Mouse (Mus musculus): ENCODE results near the gene Pcsk4. TPM values are rescaled to one million over a fixed set of nuclear protein-coding genes. Genes with fewer than 3 reads are reported as not detected.

Gene Pcsk4
- polyA plus RNA-seq, 1 experiment from 2014 or later = 8.5 TPM

DNA sequence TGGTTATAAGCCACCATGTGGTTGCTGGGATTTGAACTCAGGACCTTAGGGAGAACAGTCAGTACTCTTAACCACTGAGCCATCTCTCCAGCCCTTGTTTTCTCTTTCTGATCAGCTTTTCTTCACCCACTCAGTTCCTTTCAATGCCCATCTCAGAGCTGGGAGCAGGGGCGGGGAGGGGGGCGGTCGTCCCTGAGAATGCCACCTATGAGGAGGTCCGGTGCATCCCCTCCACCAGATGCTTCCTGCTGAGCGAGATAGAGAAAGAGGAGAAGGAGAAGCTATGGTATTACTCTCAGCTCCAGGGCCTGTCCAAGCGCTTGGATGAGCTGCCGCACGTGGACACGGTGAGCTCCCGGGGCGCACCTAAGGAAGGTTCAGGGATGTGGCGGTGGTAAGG lies 24.8 kb downstream of the Pcsk4 start:
- peak overlapping the region; percentile 45; the same call in 1 of the 2 replicates for H3K9ac ChIP-seq (ENCODE audit: low read depth, low read length)
- no peak for ATAC-seq
- no peak overlapping the region for H3K4me3 ChIP-seq (ENCODE audit: low read length)
- H3K4me1 ChIP-seq (ENCODE audit: control insufficient read depth, insufficient read depth, low read depth, low read length) = peaks cover 36% of the 10 kb centered on the region
- H3K36me3 ChIP-seq (ENCODE audit: control insufficient read depth, insufficient read depth, low read length) = peaks cover 48% of the 10 kb centered on the region
- peak overlapping the region; percentile 31 for H3K4me2 ChIP-seq (ENCODE audit: low read length)
- no peak overlapping the region for H3K27ac ChIP-seq (ENCODE audit: low read depth, low read length)
- WGBS = 43% methylated on average over 12 of the region's 12 CpGs
- H3K9me3 ChIP-seq (ENCODE audit: control insufficient read depth, low read length) = no peaks in the 10 kb centered on the region
- H3K27me3 ChIP-seq (replicated peaks; ENCODE audit: control insufficient read depth, insufficient read depth, low read length) = no peaks in the 10 kb centered on the region

DNA sequence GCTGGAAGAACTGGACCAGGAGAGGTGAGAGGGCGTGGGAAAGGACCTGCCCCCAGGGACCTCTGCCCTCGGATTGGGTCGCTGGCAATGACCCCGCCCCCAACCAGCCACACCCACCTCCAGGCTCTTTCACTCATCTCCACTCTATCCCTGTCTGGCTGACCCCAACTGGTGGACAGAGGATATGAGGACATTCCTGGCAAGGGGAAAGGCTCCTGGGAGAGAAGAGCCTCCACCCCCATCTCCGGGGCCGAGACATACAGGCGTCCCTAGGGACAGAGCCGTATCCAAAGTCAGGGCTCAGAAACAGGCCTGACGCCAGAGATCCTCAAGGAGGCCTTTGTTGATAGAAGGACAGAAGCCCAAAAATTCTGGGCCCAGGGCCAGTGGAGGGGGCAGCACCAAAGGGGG lies 26.8 kb downstream of the Pcsk4 start:
- Histone ChIP-seq H3K27ac (ENCODE audit: low read depth, low read length) (peak overlapping the region; percentile 98), H3K9me3 (ENCODE audit: control insufficient read depth, low read length) (no peaks in the 10 kb centered on the region), H3K4me3 (ENCODE audit: low read length) (peak overlapping the region; percentile 63), H3K4me2 (ENCODE audit: low read length) (peak overlapping the region; percentile 81), H3K9ac (ENCODE audit: low read depth, low read length) (peak overlapping the region; percentile 94), H3K36me3 (ENCODE audit: control insufficient read depth, insufficient read depth, low read length) (peaks cover 28% of the 10 kb centered on the region), H3K4me1 (ENCODE audit: control insufficient read depth, insufficient read depth, low read depth, low read length) (peaks cover 48% of the 10 kb centered on the region), H3K27me3 (replicated peaks; ENCODE audit: control insufficient read depth, insufficient read depth, low read length) (no peaks in the 10 kb centered on the region)
- 3% methylated on average over 9 of the region's 9 CpGs for WGBS
- peak; percentile 41 for ATAC-seq

GRCm38 (mm10) chr10:80302082-80302355 lies 27.3 kb downstream of the Pcsk4 start:
- WGBS = 46% methylated on average over 5 of the region's 5 CpGs
- peak overlapping the region; percentile 98 for H3K27ac ChIP-seq (ENCODE audit: low read depth, low read length)
- peaks cover 24% of the 10 kb centered on the region for H3K36me3 ChIP-seq (ENCODE audit: control insufficient read depth, insufficient read depth, low read length)
- no peaks in the 10 kb centered on the region for H3K9me3 ChIP-seq (ENCODE audit: control insufficient read depth, low read length)
- H3K27me3 ChIP-seq (replicated peaks; ENCODE audit: control insufficient read depth, insufficient read depth, low read length) = no peaks in the 10 kb centered on the region
- H3K9ac ChIP-seq (ENCODE audit: low read depth, low read length) = peak overlapping the region; percentile 94
- H3K4me3 ChIP-seq (ENCODE audit: low read length) = peak overlapping the region; percentile 63
- peaks cover 53% of the 10 kb centered on the region for H3K4me1 ChIP-seq (ENCODE audit: control insufficient read depth, insufficient read depth, low read depth, low read length)
- H3K4me2 ChIP-seq (ENCODE audit: low read length) = peak overlapping the region; percentile 81
- no peak for ATAC-seq

GRCm38 (mm10) chr10:80301256-80302081 lies 27.8 kb downstream of the Pcsk4 start:
- Histone ChIP-seq H3K27ac (ENCODE audit: low read depth, low read length) (peak overlapping the region; percentile 98), H3K9ac (ENCODE audit: low read depth, low read length) (peak overlapping the region; percentile 94), H3K27me3 (replicated peaks; ENCODE audit: control insufficient read depth, insufficient read depth, low read length) (no peaks in the 10 kb centered on the region), H3K4me2 (ENCODE audit: low read length) (peak overlapping the region; percentile 81), H3K9me3 (ENCODE audit: control insufficient read depth, low read length) (no peaks in the 10 kb centered on the region), H3K36me3 (ENCODE audit: control insufficient read depth, insufficient read depth, low read length) (peaks cover 18% of the 10 kb centered on the region), H3K4me3 (ENCODE audit: low read length) (peak overlapping the region; percentile 63), H3K4me1 (ENCODE audit: control insufficient read depth, insufficient read depth, low read depth, low read length) (peaks cover 58% of the 10 kb centered on the region)
- 48% methylated on average over 10 of the region's 10 CpGs for WGBS
- no peak for ATAC-seq

DNA sequence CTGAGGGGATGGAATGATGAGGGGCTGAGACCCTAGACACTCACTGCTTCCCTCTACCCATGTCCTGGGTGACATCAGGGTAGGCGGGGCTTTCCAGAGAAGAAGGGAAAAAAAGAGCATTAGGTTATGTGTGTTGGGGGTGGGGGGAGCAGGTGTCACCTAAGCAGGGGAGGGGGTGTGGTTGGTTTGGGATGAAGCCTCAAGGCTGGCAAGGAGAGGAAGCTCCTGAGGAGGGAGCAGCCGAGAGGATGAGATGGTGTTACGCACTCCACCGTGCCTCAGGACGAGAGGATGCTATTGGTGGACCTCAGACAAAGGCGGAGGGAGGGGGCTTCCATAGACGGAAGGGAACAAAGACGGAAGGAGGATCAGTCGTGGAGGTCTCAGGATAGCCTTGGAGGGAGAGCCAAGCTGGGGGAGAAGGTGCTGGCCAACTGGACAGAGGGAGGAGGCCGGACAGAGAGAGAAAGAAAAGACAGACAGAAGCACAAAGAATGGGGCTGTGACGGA lies 28.6 kb downstream of the Pcsk4 start:
- H3K36me3 ChIP-seq (ENCODE audit: control insufficient read depth, insufficient read depth, low read length) = peaks cover 11% of the 10 kb centered on the region
- peak; percentile 85 for ATAC-seq
- H3K4me1 ChIP-seq (ENCODE audit: control insufficient read depth, insufficient read depth, low read depth, low read length) = peaks cover 61% of the 10 kb centered on the region
- no peaks in the 10 kb centered on the region for H3K9me3 ChIP-seq (ENCODE audit: control insufficient read depth, low read length)
- H3K27ac ChIP-seq (ENCODE audit: low read depth, low read length) = peak overlapping the region; percentile 98
- no peaks in the 10 kb centered on the region for H3K27me3 ChIP-seq (replicated peaks; ENCODE audit: control insufficient read depth, insufficient read depth, low read length)
- H3K4me3 ChIP-seq (ENCODE audit: low read length) = peak overlapping the region; percentile 63
- WGBS = 11% methylated on average over 11 of the region's 11 CpGs
- peak overlapping the region; percentile 94 for H3K9ac ChIP-seq (ENCODE audit: low read depth, low read length)
- peak overlapping the region; percentile 81 for H3K4me2 ChIP-seq (ENCODE audit: low read length)

DNA sequence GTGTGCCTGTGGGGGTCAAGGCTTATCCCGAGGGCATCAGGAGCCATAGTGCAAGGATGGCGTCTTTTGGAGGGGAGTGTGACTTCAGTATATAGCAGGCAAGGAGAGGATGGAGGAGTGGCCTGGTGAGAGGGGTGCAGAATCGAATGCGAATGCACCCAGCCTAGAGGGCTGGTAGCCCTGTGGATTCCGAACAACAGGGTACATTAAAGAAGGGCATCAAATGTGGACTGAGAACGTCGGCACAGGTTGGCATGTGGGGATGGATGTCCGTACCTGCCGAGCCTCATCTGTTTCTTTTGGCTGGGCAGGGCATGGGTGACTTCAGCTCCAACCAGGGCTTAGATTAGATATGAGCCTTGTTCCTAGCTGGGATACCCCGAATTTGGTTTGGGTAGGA lies 29.5 kb downstream of the Pcsk4 start:
- Histone ChIP-seq H3K36me3 (ENCODE audit: control insufficient read depth, insufficient read depth, low read length) (peaks cover 4% of the 10 kb centered on the region; the same call in 1 of the 2 replicates), H3K27ac (ENCODE audit: low read depth, low read length) (peak overlapping the region; percentile 98), H3K4me2 (ENCODE audit: low read length) (peak overlapping the region; percentile 81), H3K27me3 (replicated peaks; ENCODE audit: control insufficient read depth, insufficient read depth, low read length) (no peaks in the 10 kb centered on the region), H3K4me3 (ENCODE audit: low read length) (peak overlapping the region; percentile 63), H3K9me3 (ENCODE audit: control insufficient read depth, low read length) (no peaks in the 10 kb centered on the region), H3K4me1 (ENCODE audit: control insufficient read depth, insufficient read depth, low read depth, low read length) (peaks cover 66% of the 10 kb centered on the region), H3K9ac (ENCODE audit: low read depth, low read length) (peak overlapping the region; percentile 94)
- no peak for ATAC-seq
- WGBS = 28% methylated on average over 10 of the region's 10 CpGs

- H3K4me3 ChIP-seq (ENCODE audit: low read length) = peak overlapping the region; percentile 63
- no peaks in the 10 kb centered on the region for H3K9me3 ChIP-seq (ENCODE audit: control insufficient read depth, low read length)
- peak overlapping the region; percentile 94 for H3K9ac ChIP-seq (ENCODE audit: low read depth, low read length)
- H3K4me2 ChIP-seq (ENCODE audit: low read length) = peak overlapping the region; percentile 81
- H3K36me3 ChIP-seq (ENCODE audit: control insufficient read depth, insufficient read depth, low read length) = peaks cover 6% of the 10 kb centered on the region
- H3K4me1 ChIP-seq (ENCODE audit: control insufficient read depth, insufficient read depth, low read depth, low read length) = peaks cover 62% of the 10 kb centered on the region
- no peak for ATAC-seq
- H3K27ac ChIP-seq (ENCODE audit: low read depth, low read length) = peak overlapping the region; percentile 98
- no peaks in the 10 kb centered on the region for H3K27me3 ChIP-seq (replicated peaks; ENCODE audit: control insufficient read depth, insufficient read depth, low read length)
- WGBS = 3% methylated on average over 15 of the region's 15 CpGs
Observed at GRCm38 (mm10) chr10:80299301-80299700, 30.0 kb downstream of the Pcsk4 start.

DNA sequence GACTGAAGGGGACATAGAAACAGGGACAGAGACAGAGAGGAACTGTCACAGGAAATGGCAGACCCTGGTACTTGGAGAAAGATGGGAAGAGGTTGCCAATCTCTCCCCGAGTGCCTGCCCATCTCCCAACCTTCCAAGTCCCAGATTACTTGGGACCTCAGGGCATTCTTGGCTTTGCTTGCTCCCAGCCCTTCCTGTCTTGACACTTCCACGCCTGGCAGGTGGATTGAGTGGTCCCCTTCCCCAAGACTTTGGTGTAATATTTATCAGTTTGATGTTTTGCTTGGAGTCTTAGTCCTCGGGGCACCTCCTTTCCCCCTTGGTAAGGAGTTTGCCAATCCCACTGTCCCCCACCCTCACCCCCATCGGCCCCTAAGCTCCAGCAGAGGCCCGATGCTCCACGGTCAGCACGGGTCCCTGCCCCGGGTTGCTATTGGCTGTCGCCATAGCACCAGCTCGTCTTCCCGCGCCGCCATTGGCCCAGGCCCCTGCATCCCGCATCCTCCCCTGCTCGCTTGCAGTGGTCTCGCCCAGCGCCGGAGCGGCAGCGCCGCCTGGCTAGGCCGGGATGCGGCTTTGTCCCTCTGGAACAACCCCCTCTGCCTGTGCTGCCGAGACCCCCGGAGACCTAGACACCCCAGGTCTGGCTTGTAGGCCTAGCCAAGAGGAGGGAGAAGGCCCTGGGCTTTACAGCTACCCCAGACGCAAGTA lies 30.6 kb downstream of the Pcsk4 start:
- H3K27ac ChIP-seq (ENCODE audit: low read depth, low read length) = peak overlapping the region; percentile 98
- ATAC-seq = peak; percentile 77
- no peaks in the 10 kb centered on the region for H3K9me3 ChIP-seq (ENCODE audit: control insufficient read depth, low read length)
- peaks cover 11% of the 10 kb centered on the region for H3K36me3 ChIP-seq (ENCODE audit: control insufficient read depth, insufficient read depth, low read length)
- WGBS = 2% methylated on average over 26 of the region's 26 CpGs
- peaks cover 60% of the 10 kb centered on the region for H3K4me1 ChIP-seq (ENCODE audit: control insufficient read depth, insufficient read depth, low read depth, low read length)
- H3K4me2 ChIP-seq (ENCODE audit: low read length) = peak overlapping the region; percentile 81
- peak overlapping the region; percentile 63 for H3K4me3 ChIP-seq (ENCODE audit: low read length)
- peak overlapping the region; percentile 94 for H3K9ac ChIP-seq (ENCODE audit: low read depth, low read length)
- H3K27me3 ChIP-seq (replicated peaks; ENCODE audit: control insufficient read depth, insufficient read depth, low read length) = no peaks in the 10 kb centered on the region

DNA sequence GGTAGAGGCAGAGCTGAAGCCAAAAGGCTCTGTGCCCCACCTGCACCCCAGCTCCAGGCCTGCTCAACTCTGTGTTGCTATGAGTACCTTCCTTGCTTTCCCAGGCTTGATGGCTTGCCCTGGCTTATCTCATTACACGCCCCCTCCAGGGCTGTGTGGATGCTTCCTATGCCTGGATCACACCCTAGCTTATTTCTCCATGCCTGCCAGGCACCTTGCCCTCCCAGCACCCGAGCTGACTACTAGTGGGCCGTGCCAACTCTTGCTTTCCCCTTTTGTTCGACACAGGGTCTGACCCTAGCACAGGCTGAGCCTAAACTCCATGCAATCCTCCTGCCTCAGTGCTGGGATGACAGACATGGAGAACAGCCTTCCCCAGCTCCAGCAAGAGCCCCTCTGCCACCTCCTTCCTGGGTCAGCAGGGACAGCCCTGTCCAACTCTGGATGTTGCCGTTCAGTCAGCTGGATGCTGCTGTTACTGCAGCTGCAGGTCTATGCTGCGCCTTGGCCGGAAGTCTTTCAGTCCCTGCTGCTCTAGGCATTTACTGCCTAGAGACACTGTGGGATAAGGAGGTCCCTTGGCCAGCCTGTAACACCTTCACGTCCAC lies 31.7 kb downstream of the Pcsk4 start:
- Histone ChIP-seq H3K9ac (ENCODE audit: low read depth, low read length) (peak overlapping the region; percentile 84; the same call in 1 of the 2 replicates), H3K36me3 (ENCODE audit: control insufficient read depth, insufficient read depth, low read length) (peaks cover 10% of the 10 kb centered on the region), H3K9me3 (ENCODE audit: control insufficient read depth, low read length) (no peaks in the 10 kb centered on the region), H3K4me1 (ENCODE audit: control insufficient read depth, insufficient read depth, low read depth, low read length) (peaks cover 60% of the 10 kb centered on the region), H3K27me3 (replicated peaks; ENCODE audit: control insufficient read depth, insufficient read depth, low read length) (no peaks in the 10 kb centered on the region), H3K4me3 (ENCODE audit: low read length) (no peak overlapping the region), H3K27ac (ENCODE audit: low read depth, low read length) (peak overlapping the region; percentile 98), H3K4me2 (ENCODE audit: low read length) (peak overlapping the region; percentile 83)
- ATAC-seq = no peak
- WGBS = 67% methylated on average over 8 of the region's 8 CpGs
